Mouse (Mus musculus): ENCODE results near the gene Lypla2. TPM values are rescaled to one million over a fixed set of nuclear protein-coding genes. Genes with fewer than 3 reads are reported as not detected.
"Not testable (repeated sequence)": the region's sequence is repeated elsewhere in the genome, so short reads cannot be mapped to it uniquely, and the experiment has no call there.

The Lypla2 gene
- polyA plus RNA-seq, 1 experiment from 2014 or later = 233 TPM

- not testable (repeated sequence) for ATAC-seq (replicated peaks); H3K27ac ChIP-seq; H3K27me3 ChIP-seq (replicated peaks); H3K4me1 ChIP-seq; H3K9ac ChIP-seq; H3K36me3 ChIP-seq (replicated peaks); H3K4me3 ChIP-seq; H3K9me3 ChIP-seq; H3K4me2 ChIP-seq
- WGBS = 84% methylated on average over 8 of the region's 8 CpGs
Measured at GRCm38 (mm10) chr4:135941026-135941425, 31.4 kb downstream of the Lypla2 start.

- no peak overlapping the region for H3K9ac ChIP-seq
- no peaks in the 10 kb centered on the region; the same call in 1 of the 2 replicates for H3K36me3 ChIP-seq (replicated peaks)
- H3K4me2 ChIP-seq = no peak overlapping the region
- ATAC-seq (replicated peaks) = no peak
- no peaks in the 10 kb centered on the region for H3K9me3 ChIP-seq
- H3K4me3 ChIP-seq = no peak overlapping the region
- 87% methylated on average over 7 of the region's 7 CpGs for WGBS
- no peaks in the 10 kb centered on the region for H3K27me3 ChIP-seq (replicated peaks)
- H3K27ac ChIP-seq = no peak overlapping the region
- no peaks in the 10 kb centered on the region for H3K4me1 ChIP-seq
Measured at GRCm38 (mm10) chr4:135938858-135939257, 33.6 kb downstream of the Lypla2 start.

GRCm38 (mm10) chr4:135935502-135935901 lies 36.9 kb downstream of the Lypla2 start:
- 75% methylated on average over 5 of the region's 5 CpGs for WGBS
- Histone ChIP-seq H3K36me3 (replicated peaks) (peaks cover 5% of the 10 kb centered on the region; the same call in 1 of the 2 replicates), H3K4me1 (no peaks in the 10 kb centered on the region), H3K27me3 (replicated peaks) (no peaks in the 10 kb centered on the region), H3K9me3 (no peaks in the 10 kb centered on the region), H3K9ac (no peak overlapping the region), H3K27ac (no peak overlapping the region), H3K4me2 (no peak overlapping the region), H3K4me3 (no peak overlapping the region)
- ATAC-seq (replicated peaks) = no peak

- no peak overlapping the region for H3K4me3 ChIP-seq
- peaks cover 5% of the 10 kb centered on the region; the same call in 1 of the 2 replicates for H3K36me3 ChIP-seq (replicated peaks)
- H3K27me3 ChIP-seq (replicated peaks) = no peaks in the 10 kb centered on the region
- ATAC-seq (replicated peaks) = no peak
- no peaks in the 10 kb centered on the region for H3K9me3 ChIP-seq
- H3K27ac ChIP-seq = no peak overlapping the region
- H3K4me1 ChIP-seq = no peaks in the 10 kb centered on the region
- H3K9ac ChIP-seq = no peak overlapping the region
- H3K4me2 ChIP-seq = no peak overlapping the region
- WGBS = 55% methylated on average over 12 of the region's 12 CpGs
Measured at GRCm38 (mm10) chr4:135934708-135935500, 37.5 kb downstream of the Lypla2 start.

GRCm38 (mm10) chr4:135931832-135932231 lies 40.6 kb downstream of the Lypla2 start:
- Histone ChIP-seq H3K4me1 (no peaks in the 10 kb centered on the region), H3K4me3 (no peak overlapping the region), H3K4me2 (no peak overlapping the region), H3K36me3 (replicated peaks) (peaks cover 5% of the 10 kb centered on the region; the same call in 1 of the 2 replicates), H3K27ac (no peak overlapping the region), H3K9ac (no peak overlapping the region), H3K27me3 (replicated peaks) (no peaks in the 10 kb centered on the region), H3K9me3 (no peaks in the 10 kb centered on the region)
- 69% methylated on average over 5 of the region's 5 CpGs for WGBS
- no peak for ATAC-seq (replicated peaks)

GRCm38 (mm10) chr4:135930239-135930638 lies 42.2 kb downstream of the Lypla2 start:
- Histone ChIP-seq H3K27me3 (replicated peaks) (no peaks in the 10 kb centered on the region), H3K9ac (no peak overlapping the region), H3K27ac (no peak overlapping the region), H3K4me3 (no peak overlapping the region), H3K4me1 (no peaks in the 10 kb centered on the region), H3K36me3 (replicated peaks) (peaks cover 5% of the 10 kb centered on the region; the same call in 1 of the 2 replicates), H3K4me2 (no peak overlapping the region), H3K9me3 (no peaks in the 10 kb centered on the region)
- ATAC-seq (replicated peaks) = no peak
- WGBS = 96% methylated on average over 8 of the region's 8 CpGs

- H3K4me3 ChIP-seq = no peak overlapping the region
- no peaks in the 10 kb centered on the region for H3K4me1 ChIP-seq
- no peak for ATAC-seq (replicated peaks)
- H3K9me3 ChIP-seq = no peaks in the 10 kb centered on the region
- peaks cover 5% of the 10 kb centered on the region; the same call in 1 of the 2 replicates for H3K36me3 ChIP-seq (replicated peaks)
- whole genome bisulfite sequencing = 94% methylated on average over 9 of the region's 9 CpGs
- no peak overlapping the region for H3K4me2 ChIP-seq
- no peak overlapping the region for H3K27ac ChIP-seq
- no peak overlapping the region for H3K9ac ChIP-seq
- H3K27me3 ChIP-seq (replicated peaks) = no peaks in the 10 kb centered on the region
Measured at GRCm38 (mm10) chr4:135929828-135930227, 42.6 kb downstream of the Lypla2 start.

GRCm38 (mm10) chr4:135929405-135929804 lies 43.0 kb downstream of the Lypla2 start:
- no peaks in the 10 kb centered on the region for H3K4me1 ChIP-seq
- no peak overlapping the region for H3K27ac ChIP-seq
- no peaks in the 10 kb centered on the region for H3K9me3 ChIP-seq
- no peak overlapping the region for H3K9ac ChIP-seq
- H3K27me3 ChIP-seq (replicated peaks) = no peaks in the 10 kb centered on the region
- no peak overlapping the region for H3K4me3 ChIP-seq
- WGBS = 95% methylated on average over 5 of the region's 5 CpGs
- ATAC-seq (replicated peaks) = no peak
- H3K36me3 ChIP-seq (replicated peaks) = peaks cover 5% of the 10 kb centered on the region; the same call in 1 of the 2 replicates
- H3K4me2 ChIP-seq = no peak overlapping the region

GRCm38 (mm10) chr4:135928376-135928775 lies 44.0 kb downstream of the Lypla2 start:
- Histone ChIP-seq H3K36me3 (replicated peaks) (peaks cover 2% of the 10 kb centered on the region; the same call in 1 of the 2 replicates), H3K4me2 (no peak overlapping the region), H3K27me3 (replicated peaks) (no peaks in the 10 kb centered on the region), H3K27ac (no peak overlapping the region), H3K9ac (no peak overlapping the region), H3K4me1 (no peaks in the 10 kb centered on the region), H3K9me3 (no peaks in the 10 kb centered on the region), H3K4me3 (no peak overlapping the region)
- 87% methylated on average over 9 of the region's 9 CpGs for WGBS
- ATAC-seq (replicated peaks) = no peak

- Histone ChIP-seq H3K9ac (no peak overlapping the region), H3K4me3 (no peak overlapping the region), H3K4me1 (peaks cover 5% of the 10 kb centered on the region), H3K27ac (no peak overlapping the region), H3K36me3 (replicated peaks) (peaks cover 2% of the 10 kb centered on the region; the same call in 1 of the 2 replicates), H3K27me3 (replicated peaks) (no peaks in the 10 kb centered on the region), H3K4me2 (no peak overlapping the region), H3K9me3 (no peaks in the 10 kb centered on the region)
- 89% methylated on average over 3 of the region's 3 CpGs for WGBS
- no peak for ATAC-seq (replicated peaks)
Measured at GRCm38 (mm10) chr4:135926861-135927260, 45.6 kb downstream of the Lypla2 start.

GRCm38 (mm10) chr4:135926195-135926808 lies 46.1 kb downstream of the Lypla2 start:
- Histone ChIP-seq H3K27me3 (replicated peaks) (no peaks in the 10 kb centered on the region), H3K4me1 (peaks cover 10% of the 10 kb centered on the region), H3K4me3 (no peak overlapping the region), H3K9ac (no peak overlapping the region), H3K4me2 (no peak overlapping the region), H3K27ac (no peak overlapping the region), H3K36me3 (replicated peaks) (peaks cover 2% of the 10 kb centered on the region; the same call in 1 of the 2 replicates), H3K9me3 (no peaks in the 10 kb centered on the region)
- no peak for ATAC-seq (replicated peaks)
- 93% methylated on average over 10 of the region's 10 CpGs for WGBS

GRCm38 (mm10) chr4:135925341-135925740 lies 47.1 kb downstream of the Lypla2 start:
- no peak for ATAC-seq (replicated peaks)
- 86% methylated on average over 5 of the region's 5 CpGs for WGBS
- H3K27me3 ChIP-seq (replicated peaks) = no peaks in the 10 kb centered on the region
- H3K36me3 ChIP-seq (replicated peaks) = no peaks in the 10 kb centered on the region; the same call in 1 of the 2 replicates
- H3K4me3 ChIP-seq = no peak overlapping the region
- H3K27ac ChIP-seq = no peak overlapping the region
- H3K4me1 ChIP-seq = peaks cover 10% of the 10 kb centered on the region
- no peak overlapping the region for H3K9ac ChIP-seq
- H3K4me2 ChIP-seq = no peak overlapping the region
- no peaks in the 10 kb centered on the region for H3K9me3 ChIP-seq

Measured in midbrain, embryonic 15.5 days (tissue).